Mouse (Mus musculus) spleen, postnatal 14 days (tissue): ENCODE data around the gene Prdm12.
"Not testable (repeated sequence)": the region's sequence is repeated elsewhere in the genome, so short reads cannot be mapped to it uniquely, and the experiment has no call there.

Experiments used
- DNase-seq, 2 experiments: peaks; one replicate each; pipeline ENCODE4 v3.0.0; 2021 to 2022; ENCODE audit warnings: low spot score in 2 of 2

The Prdm12 gene

DNA sequence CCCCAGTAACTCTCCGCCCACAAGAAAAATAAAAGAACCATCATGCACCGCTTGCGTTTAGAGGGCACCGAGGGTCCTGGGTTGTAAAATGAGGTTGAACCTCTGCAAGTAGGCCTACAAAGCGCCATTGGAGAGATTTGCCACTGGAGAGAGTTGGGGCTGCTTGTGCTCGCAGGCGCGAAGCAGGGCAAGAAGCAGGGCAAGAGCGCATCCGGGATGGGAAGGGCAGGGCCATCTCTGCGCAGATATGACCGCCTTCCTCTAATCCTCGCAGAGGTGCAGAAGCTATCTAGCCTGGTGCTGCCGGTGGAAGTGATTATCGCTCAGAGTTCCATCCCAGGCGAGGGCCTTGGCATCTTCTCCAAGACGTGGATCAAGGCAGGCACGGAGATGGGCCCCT, 2.1 kb downstream of the Prdm12 start:
- DNase-seq = no peak

DNA sequence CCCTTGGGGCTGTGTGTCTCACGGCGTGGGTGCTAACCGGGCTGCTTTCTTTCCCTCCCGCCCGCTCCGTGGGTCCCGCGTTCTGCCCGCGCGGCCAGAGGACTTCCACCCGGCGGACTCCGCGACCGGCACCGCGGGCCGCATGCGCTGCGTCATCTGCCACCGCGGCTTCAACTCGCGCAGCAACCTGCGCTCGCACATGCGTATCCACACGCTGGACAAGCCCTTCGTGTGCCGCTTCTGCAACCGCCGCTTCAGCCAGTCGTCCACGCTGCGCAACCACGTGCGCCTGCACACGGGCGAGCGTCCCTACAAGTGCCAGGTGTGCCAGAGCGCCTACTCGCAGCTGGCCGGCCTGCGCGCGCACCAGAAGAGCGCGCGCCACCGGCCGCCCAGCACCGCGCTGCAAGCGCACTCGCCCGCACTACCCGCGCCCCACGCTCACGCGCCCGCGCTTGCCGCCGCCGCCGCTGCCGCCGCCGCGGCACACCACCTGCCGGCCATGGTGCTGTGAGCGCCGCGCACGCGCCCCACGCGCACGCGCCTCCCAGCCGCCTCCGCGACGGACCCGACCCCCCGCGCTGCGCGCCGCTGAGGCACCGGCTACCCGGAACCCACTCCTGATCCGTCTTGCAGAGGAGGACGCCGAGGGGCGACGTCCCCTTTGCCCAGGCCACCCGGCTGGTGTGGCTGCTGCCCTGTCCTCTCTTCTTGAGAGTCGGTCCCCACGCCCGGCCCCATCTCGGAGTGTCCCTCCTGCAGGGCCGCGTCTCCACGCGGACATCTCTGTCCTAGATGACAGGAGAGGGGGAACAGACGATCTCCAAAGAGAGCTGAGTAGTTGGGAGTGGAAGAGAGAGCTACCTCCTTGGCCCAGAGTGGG, 14.4 kb downstream of the Prdm12 start:
- DNase-seq = no peak

DNA sequence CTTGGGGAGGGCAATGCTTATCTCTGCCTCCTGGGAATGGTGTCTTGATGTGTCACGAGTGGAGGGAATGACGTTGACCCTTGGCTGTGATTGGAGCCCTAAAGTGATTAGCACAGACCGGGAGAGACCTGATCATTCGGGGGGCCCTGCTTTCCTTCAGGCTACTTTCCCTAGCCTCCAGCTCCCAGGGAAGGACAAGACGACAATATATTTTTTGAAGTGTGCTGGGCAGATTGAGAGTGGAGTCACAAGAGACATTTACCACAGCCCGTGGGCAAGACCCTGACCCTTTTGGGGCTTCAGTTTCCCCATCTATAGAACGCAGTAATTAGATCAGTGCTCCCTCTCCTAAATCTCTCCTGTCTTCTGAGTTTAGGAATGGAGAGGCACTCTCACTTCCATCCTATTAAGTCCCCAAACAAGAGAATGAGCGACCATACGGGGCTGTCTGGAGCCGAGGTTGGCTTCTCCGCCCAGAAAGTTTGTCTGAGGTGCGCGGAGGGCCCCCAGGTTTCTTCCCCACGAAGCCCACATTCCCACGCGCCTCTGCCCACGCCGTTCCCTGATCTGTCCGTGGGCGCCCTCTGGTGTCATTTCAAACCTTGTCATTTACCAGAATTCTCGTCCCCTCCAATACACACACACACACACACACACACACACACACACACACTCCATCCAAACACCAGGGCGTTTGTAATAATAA, 15.2 kb downstream of the Prdm12 start:
- DNase-seq = peak in 1 of 2 experiments; percentile 16

DNA sequence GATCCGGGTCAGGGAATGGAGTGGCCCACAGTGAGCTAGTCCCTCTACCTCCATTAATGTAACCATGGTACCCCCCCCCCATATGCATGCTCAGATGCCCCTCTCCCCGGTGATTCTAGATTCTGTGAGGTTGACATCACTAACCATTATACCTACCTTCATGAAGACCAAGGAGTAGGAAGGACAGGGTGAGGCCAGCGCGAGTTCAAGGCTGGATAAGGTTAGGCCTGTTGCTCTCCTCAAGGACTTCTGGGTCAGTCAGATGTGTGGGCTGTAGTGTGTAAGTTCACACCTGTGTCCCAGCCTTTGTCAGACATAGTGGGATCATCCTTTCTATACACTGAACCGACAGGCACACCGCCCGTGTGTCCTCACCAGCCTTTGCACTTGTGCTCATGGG, 16.5 kb downstream of the Prdm12 start:
- DNase-seq = no peak

DNA sequence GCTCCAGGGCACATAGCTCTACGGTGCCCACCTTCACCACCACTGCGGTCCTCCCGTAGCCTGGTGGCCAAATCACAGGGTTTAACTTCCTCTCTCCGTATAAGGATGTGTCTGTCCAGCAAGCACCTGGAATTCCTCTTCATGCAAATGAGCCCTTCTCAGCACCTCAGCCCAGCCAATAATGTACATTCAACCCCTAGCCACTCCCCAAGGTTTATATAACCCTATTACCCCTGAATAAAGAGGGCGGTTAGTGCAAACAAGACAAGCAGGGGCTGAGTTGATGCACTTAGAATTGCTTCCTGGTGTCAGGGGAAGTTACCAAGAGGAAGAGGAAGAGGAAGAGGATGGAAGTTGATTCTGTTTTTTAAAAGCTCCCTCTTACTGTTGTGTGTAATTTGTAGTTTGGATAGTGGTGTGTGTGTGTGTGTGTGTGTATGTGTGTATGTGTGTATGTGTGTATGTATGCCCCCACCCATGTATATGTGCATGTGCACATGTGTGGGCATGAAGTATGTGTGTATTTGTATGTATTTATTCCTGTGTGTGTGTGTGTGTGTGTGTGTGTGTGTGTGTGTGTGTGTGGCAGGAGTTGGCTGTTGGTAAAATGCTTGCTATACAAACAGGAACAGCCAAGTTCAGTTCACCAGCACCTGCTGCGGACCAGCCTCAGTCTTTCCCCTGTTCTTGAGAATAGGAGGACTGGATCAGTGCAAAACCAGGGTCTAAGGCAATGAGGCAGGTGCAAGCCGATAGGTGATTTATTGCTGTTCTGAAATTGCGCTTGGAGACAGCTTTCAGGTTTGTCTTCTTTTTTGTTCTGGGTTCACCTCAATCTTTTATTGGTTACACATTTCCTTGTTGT, 23.3 kb downstream of the Prdm12 start:
- no peak for DNase-seq

DNA sequence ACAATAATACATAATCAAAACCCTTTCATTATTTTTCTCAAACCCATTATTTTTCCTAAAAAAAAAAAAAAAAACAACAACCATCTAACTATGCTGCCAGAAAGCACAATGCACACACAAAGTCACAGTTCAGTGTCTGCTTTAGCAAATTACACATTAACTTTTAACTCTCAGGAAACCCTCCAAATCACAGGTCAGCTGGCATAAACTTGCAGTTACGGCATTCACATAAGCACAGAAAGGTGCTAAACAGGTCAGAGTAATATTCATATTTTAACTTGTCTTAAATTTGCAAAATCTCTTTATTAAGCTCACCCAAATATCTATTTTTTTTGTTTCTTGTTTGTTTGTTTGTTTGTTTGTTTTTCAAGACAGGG, 24.0 kb downstream of the Prdm12 start:
- DNase-seq = no peak

DNA sequence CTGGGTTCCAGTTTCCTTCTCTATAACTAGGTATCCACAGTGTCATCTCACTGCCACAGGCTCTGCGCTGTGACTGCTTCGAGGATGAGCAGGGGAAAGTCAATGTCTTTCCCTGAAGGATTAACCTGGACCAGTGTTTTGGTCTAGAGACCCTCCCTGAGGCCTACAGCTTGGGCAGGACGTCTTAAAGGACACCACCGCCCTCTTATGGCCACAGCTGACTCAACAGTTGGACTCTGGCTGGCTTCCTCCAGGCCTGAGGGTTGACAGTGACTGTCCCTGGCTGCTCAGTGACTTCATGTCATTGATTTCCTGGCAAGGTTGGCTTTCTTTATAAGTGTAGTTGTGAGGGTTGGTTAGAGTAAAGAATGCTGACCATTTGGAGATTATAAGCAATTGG, 27.5 kb downstream of the Prdm12 start:
- DNase-seq = no peak

DNA sequence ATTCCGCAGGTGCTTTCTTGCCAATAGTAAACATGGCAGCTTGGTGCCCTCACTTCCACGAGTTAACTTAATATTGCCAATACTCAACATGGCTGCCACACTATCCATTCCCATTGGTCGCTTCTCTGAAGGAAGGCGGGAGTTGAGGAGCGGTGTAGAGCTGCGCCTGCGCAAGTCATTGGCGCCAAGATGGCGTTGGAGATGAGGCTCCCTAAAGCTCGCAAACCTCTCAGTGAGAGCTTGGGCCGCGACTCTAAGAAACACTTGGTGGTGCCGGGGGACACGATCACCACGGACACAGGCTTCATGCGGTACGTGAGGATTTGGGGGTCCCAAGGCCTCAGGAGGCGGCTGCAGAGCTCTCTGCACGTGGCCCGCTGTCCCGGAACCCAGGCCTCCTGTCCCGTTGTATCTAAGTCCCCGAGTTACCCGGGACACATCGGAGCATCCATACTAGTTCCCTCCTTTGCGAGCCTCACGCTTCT, 30.8 kb downstream of the Prdm12 start, which contains the start of gene Exosc2:
Gene Exosc2, plus strand, starts transcription at position 165 of the 485 bp plus-strand sequence.
- DNase-seq = peak; percentile 74 to 84

DNA sequence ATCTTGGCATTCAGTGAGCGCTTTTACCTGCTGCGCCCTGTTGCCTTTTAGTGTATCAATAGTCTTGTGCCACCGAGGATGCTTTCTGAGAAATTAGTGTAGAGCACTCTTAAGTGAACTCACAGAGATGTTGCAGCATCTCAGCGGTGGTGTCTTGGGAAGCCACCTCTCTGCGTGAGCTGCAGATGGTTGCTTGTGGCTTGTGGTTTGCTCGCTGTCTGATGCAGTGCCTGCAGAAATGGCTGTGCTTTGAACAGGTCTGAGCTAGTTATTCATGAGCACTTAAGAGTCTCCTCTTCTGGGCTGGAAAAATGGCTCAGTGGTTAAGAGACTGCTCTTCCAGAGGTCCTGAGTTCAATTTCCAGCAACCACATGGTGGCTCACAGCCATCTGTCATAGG, 38.8 kb downstream of the Prdm12 start:
- DNase-seq = no peak

DNA sequence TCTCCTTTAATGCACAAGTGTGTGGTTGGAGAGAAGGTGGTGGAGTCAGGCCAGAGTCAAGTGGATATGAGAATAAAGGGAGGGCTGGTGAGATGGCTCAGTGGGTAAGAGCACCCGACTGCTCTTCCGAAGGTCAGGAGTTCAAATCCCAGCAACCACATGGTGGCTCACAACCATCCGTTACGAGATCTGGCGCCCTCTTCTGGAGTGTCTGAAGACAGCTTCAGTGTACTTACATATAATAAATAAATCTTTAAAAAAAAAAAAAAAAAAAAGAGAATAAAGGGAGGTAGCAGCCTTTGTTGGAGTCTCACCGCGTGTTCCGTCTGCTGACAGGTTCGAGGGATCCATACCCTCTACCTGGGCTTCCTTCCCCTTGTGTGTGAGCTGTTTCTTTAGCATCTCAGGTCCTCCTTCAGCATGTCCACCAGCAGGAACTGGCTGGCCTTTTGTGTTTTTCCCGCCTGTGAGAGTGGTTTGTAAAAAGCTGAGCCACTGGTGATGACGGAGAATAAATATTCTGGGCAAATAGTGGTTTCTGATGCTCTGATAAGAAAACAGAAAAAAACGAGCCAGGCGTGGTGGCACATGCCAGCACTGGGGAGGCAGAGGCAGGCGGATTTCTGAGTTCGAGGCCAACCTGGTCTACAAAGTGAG, 41.3 kb downstream of the Prdm12 start:
- DNase-seq = not testable (repeated sequence)

DNA sequence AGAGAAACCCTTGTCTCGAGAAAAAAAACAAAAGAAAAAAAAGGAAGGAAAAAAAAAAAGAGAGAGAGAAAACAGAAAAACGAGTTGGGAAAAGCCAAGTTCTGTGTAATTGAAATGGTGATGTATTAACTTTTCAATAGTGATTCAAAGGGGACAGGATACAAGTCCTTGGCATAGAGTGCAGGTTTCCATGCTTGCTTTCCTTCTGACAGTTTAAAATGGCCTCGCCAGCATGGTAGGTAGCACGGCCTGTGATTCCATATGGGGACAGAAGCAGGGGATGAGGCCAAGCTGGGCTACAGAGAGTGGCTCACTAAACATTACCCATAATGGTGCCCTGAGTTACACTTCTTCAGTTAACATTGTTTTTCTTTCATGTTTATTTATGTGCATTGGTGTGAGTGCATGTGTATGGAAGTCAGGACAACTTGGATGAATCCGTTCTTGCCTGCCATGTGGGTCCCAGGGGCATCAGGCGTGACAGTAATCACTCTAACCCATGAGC, 41.9 kb downstream of the Prdm12 start:
- no peak for DNase-seq

DNA sequence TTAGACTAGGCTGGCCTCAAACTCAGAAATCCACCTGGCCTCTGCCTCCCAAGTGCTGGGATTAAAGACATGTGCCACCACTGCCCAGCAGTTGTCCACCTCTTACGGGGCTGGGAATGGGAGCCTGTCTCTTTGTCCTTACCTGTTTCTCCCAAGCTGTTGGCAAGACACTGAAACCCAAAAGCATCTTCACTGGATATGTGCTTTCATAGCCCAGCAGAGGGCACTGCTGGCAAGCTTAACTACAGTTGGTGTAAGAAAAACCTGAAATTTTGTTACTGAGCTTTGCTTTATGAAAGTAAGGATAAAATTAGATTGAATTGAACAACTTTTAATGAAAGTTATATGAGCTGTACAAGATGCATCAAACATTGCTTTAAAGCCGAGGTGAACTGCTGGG, 43.8 kb downstream of the Prdm12 start:
- DNase-seq = peak in 1 of 2 experiments; percentile 36

DNA sequence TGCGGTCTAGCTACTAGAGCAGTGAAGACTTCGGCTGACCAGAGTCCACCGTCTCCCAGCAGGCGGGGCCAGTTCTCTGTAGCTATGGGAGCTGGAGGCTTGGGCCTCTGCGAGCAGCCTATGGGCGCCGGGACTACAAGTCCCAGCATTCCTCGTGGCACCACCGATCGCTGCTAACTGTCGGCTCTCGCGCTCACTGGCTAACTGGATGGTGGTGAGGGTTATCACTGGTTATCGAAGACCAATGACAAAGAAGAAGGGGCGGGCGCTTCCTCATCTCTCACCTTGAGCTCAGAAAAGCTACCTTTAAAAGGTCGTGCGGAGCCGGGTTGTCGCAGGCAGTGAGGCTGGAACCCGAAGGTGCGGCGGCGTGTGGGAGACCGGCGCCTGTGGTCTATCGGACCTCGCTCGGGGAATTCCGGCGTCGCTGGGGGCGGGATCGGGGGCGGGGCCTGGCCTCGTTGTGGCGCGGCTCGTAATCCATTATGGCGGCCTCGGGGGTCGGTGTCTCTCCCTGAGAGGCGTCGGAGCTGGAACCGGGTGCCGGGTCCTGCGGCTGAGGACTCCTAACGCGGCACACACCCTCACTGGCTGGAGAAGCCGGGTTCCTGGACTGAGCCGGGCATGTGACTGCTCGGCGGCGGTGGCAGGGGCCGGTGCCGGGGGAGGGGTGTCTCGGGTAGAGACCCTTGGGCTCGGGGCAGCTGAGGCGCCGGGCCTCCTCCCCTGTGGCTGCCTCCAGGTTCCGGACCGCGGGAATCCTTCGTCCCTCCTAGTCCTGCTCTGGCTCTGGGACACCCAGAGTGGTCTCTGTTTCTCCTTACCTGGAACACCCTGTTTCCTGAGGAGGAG, 48.5 kb downstream of the Prdm12 start, which contains the start of gene Abl1:
Gene Abl1, plus strand, starts transcription at position 303 of the 852 bp plus-strand sequence.
- peak; percentile 82 to 88 for DNase-seq

DNA sequence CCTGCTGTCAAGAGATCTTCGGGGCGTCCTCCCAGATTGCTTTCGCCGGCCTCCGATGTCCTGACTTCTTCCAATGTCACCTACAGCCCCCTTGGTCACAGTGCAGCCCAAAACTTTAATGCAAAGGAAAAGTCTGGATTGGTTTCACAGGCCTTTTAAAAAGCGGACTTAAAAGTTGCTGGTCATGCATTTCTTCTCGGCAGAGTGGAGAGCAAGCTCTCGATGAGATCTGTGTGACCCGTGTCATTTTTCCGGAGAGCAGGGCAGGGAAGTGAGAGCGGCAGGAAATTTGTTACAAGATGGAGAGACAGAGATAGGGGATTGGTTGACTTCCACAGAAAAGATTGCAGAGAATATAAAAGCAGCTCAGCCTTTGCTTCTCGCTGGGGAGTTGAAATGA, 49.2 kb downstream of the Prdm12 start:
- no peak for DNase-seq

DNA sequence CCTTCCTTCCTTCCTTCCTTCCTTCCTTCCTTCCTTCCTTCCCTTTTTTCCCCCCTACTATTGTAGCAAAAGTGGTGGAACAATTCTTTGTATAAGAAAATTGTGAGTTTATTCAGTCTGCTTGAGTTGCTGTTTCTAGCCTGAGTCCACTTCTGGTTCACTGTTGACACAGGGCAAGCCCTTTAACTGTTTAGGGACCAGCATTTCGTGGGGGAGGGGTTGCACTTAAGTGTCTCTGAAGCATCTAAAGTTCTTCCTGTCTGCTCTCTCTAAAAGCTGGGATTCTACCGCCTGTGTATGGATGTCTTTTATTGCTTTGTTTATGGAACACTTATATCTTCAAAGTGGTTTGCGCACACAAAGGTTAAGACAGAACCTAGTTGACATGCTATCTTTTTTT, 50.2 kb downstream of the Prdm12 start:
- DNase-seq = no peak

DNA sequence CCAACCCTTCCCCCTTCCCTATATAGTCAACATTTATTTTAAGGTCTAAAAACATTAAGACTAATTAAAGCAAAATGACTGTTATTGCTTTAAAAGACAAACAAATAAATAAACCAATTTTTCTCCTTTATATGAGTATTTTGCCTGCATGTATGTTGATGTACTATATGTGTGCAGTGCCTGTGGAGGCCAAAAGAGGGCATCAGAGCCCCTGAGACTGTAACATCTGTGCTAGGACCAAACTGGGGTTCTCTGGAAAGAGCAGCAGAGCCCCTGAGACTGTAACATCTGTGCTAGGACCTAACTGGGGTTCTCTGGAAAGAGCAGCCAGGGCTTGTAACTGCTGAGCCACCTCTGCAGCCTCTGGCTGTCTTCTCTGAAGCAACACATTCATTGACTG, 58.4 kb downstream of the Prdm12 start:
- no peak for DNase-seq

DNA sequence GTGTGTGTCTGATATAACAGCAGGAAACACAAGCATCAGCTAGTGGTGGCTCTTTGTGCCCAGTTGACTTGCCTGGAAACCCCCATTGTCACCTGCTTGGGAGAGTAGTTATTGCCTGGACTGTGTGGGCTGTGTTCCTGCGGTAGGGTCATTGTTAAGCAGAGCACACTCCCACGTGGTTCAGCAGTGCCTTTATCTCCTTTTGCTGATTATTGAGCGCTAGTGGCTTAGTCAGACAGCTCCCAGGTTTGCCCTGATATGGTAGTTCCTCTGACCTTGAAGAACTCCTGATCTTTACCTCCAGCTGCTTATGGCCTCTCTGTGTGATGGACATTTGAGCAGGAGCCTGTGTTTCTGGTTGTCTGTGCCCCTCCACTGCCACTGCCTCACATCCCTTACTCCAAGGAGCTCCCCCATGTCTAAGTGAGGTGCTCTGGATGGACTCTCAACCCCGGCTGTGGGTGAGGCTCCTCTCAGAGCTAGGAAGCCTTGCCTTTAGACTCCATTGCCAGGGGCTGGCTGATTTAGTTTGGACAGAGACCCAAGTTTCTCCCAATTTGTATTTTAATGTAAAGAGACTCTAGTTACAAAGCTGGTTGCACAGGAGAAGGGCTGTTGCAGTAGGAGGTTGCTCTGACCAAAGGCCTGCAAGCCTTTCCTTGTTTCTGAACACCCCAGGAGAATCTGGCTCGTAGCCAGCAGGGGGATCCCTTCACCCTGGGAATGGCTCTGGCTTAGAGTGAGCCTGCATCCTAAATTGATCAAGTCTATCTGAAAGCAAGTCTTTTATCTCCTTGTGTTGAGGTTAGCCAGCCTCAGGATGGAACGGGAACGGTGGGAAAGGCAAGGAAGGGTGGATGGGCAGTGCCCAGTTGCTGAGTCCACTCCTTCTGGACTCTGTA, 61.0 kb downstream of the Prdm12 start:
- DNase-seq = no peak

DNA sequence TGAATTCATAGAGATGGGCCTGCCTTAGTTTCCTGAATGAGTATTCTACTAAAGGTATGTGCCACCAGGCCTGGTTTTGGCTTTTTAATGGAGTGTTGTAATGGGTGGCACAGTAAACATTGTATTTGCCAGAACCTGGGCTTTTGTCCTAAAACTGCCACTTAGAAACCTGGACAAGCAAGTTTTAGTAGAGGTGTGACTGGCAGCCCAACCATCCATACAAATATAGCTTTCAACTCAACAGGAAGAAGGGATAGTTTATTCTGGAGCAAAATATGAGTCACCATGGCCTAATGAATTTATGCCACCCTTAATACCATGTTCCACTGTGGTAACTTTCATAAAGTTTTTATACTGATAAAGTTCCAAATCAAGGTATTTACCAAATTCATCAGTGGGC, 63.4 kb downstream of the Prdm12 start:
- DNase-seq = no peak
